Mouse (Mus musculus) forebrain, embryonic 11.5 days (tissue): ENCODE measurements around the gene Mrps5. TPM values are rescaled to one million over a fixed set of nuclear protein-coding genes. Genes with fewer than 3 reads are reported as not detected.

Source experiments
- ATAC-seq: fragments of 200-750 bp; cut with Nextera tagmentation; replicated peaks from 2 replicates; pipeline ENCODE4 v1.8.0; 2017; ENCODE audit warnings: moderate TSS enrichment; ENCODE audit not compliant: low FRiP score
- DNase-seq: peaks from one replicate; pipeline ENCODE4 v3.0.0-alpha.2; 2017; ENCODE audit warnings: low spot score
- H3K27ac ChIP-seq: fragments of 300-500 bp; sonication (generic); 2 replicates; pipeline ENCODE4 v1.5.1; 2014; ENCODE audit warnings: low read depth, low read length
- H3K27me3 ChIP-seq: fragments of 300-500 bp; sonication (generic); 2 replicates; pipeline ENCODE4 v1.6.1; 2014; ENCODE audit warnings: mild to moderate bottlenecking, low read length, mixed read lengths; ENCODE audit not compliant: control insufficient read depth, insufficient read depth
- H3K36me3 ChIP-seq: fragments of 300-500 bp; sonication (generic); 2 replicates; pipeline ENCODE4 v1.6.1; 2014; ENCODE audit warnings: mild to moderate bottlenecking, low read length, moderate library complexity, mixed read lengths; ENCODE audit not compliant: control insufficient read depth, insufficient read depth
- H3K4me1 ChIP-seq: fragments of 300-500 bp; sonication (generic); replicated peaks from 2 replicates; pipeline ENCODE4 v1.6.1; 2014; ENCODE audit warnings: low read length, mixed read lengths; ENCODE audit not compliant: control insufficient read depth, insufficient read depth
- H3K4me2 ChIP-seq: fragments of 300-500 bp; sonication (generic); 2 replicates; pipeline ENCODE4 v1.6.1; 2014; ENCODE audit warnings: low read depth, mild to moderate bottlenecking, low read length, moderate library complexity, mixed read lengths; ENCODE audit not compliant: severe bottlenecking
- H3K4me3 ChIP-seq: fragments of 300-500 bp; sonication (generic); 2 replicates; pipeline ENCODE4 v1.5.1; 2014; ENCODE audit warnings: low read depth, low read length
- H3K9ac ChIP-seq: fragments of 300-500 bp; sonication (generic); 2 replicates; pipeline ENCODE4 v1.6.1; 2014; ENCODE audit warnings: low read length
- H3K9me3 ChIP-seq: fragments of 300-500 bp; sonication (generic); 2 replicates; pipeline ENCODE4 v1.6.1; 2016; ENCODE audit warnings: low read length, mixed read lengths; ENCODE audit not compliant: control insufficient read depth
- WGBS: fragments of 180-500 bp; shearing (Covaris S2); extraction: QIAGEN DNeasy Blood & Tissue Kit; methylation state at CpG from one replicate; pipeline ENCODE4 v1.1.7; 2014; 5-methylcytosine and 5-hydroxymethylcytosine counted together
- polyA plus RNA-seq: library from polyadenylated mRNA; unstranded; fragments of >200 nt; fragmentation: Nextera tagmentation; extraction: Ambion mirVana; gene quantifications from 2 replicates; pipeline ENCODE4 v1.2.1, GENCODE M21; 2014

Gene Mrps5
- polyA plus RNA-seq, 1 experiment from 2014 or later, result 167 TPM

DNA sequence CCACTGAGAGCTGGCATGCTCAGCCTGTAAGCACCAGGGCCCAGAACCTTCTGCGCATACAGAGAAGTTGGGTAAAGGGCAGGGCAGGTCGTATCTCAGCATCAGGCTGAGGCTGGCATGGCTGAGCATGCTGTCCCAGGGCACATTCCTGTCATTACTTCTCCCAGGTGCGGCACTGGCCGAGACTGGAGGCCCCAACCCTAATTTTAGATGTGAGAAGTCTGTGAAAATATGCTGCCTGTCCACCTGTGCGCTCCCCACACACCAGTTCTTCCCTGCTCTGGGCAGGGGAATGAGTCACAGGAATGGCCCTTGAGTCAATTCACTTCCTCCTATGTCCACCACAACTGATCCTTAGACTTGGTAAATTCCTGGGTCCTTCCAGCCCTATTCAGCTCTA lies 38.6 kb downstream of the Mrps5 start:
- H3K4me3 ChIP-seq, result no peak overlapping the region
- H3K4me1 ChIP-seq, result no peaks in the 10 kb centered on the region
- H3K9ac ChIP-seq, result no peak overlapping the region
- DNase-seq (no peak), ATAC-seq (no peak)
- 84% methylated on average over 5 of the region's 5 CpGs for WGBS
- H3K36me3 ChIP-seq, result no peaks in the 10 kb centered on the region
- H3K27ac ChIP-seq, result no peak overlapping the region
- no peaks in the 10 kb centered on the region for H3K27me3 ChIP-seq
- no peaks in the 10 kb centered on the region for H3K9me3 ChIP-seq
- H3K4me2 ChIP-seq, result no peak overlapping the region

- Histone ChIP-seq H3K9ac (no peak overlapping the region), H3K27me3 (no peaks in the 10 kb centered on the region), H3K4me3 (no peak overlapping the region), H3K9me3 (no peaks in the 10 kb centered on the region), H3K27ac (no peak overlapping the region), H3K4me2 (no peak overlapping the region), H3K36me3 (no peaks in the 10 kb centered on the region), H3K4me1 (no peaks in the 10 kb centered on the region)
- WGBS, result 51% methylated on average over 6 of the region's 6 CpGs
- DNase-seq (no peak), ATAC-seq (no peak)
These were observed 40.3 kb downstream of the Mrps5 start for GRCm38 (mm10) chr2:127627354-127627753.

GRCm38 (mm10) chr2:127627990-127628570 lies 41.1 kb downstream of the Mrps5 start:
- Histone ChIP-seq H3K4me2 (no peak overlapping the region), H3K27ac (no peak overlapping the region), H3K4me3 (no peak overlapping the region), H3K9ac (no peak overlapping the region), H3K27me3 (no peaks in the 10 kb centered on the region), H3K4me1 (no peaks in the 10 kb centered on the region), H3K36me3 (no peaks in the 10 kb centered on the region), H3K9me3 (no peaks in the 10 kb centered on the region)
- DNase-seq (no peak), ATAC-seq (no peak)
- 81% methylated on average over 6 of the region's 6 CpGs for WGBS

GRCm38 (mm10) chr2:127632601-127633000 lies 45.6 kb downstream of the Mrps5 start:
- no peaks in the 10 kb centered on the region for H3K4me1 ChIP-seq
- H3K36me3 ChIP-seq, result no peaks in the 10 kb centered on the region
- no peak overlapping the region for H3K27ac ChIP-seq
- no peaks in the 10 kb centered on the region for H3K27me3 ChIP-seq
- H3K9ac ChIP-seq, result no peak overlapping the region
- WGBS, result 60% methylated on average over 2 of the region's 2 CpGs
- DNase-seq, result no peak
- H3K4me2 ChIP-seq, result no peak overlapping the region
- no peak overlapping the region for H3K4me3 ChIP-seq
- ATAC-seq, result no peak
- H3K9me3 ChIP-seq, result no peaks in the 10 kb centered on the region

DNA sequence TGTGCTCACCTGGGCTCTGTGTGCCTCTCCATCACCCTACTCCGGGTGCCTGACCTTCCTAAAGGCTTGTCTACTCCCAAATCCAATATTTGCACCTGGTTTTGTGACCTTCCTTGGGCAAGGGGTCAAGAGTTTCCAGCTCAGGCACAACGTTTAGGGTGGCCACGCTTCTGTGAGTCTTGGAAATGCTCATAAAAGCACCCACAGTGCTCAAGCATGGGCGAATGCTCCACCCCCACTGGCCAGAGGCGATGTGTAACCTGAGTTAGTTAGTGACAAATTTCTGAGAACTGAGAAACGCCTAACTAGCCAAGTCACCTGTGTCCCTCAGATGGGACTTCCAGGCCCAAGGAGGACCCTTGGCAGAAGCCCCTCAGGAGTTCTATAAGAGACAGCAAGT lies 48.6 kb downstream of the Mrps5 start:
- no peak overlapping the region for H3K27ac ChIP-seq
- no peaks in the 10 kb centered on the region for H3K27me3 ChIP-seq
- no peaks in the 10 kb centered on the region for H3K36me3 ChIP-seq
- 74% methylated on average over 6 of the region's 6 CpGs for WGBS
- no peak overlapping the region for H3K4me3 ChIP-seq
- DNase-seq, result no peak
- no peaks in the 10 kb centered on the region for H3K4me1 ChIP-seq
- no peak overlapping the region for H3K9ac ChIP-seq
- ATAC-seq, result no peak
- no peaks in the 10 kb centered on the region for H3K9me3 ChIP-seq
- no peak overlapping the region for H3K4me2 ChIP-seq

DNA sequence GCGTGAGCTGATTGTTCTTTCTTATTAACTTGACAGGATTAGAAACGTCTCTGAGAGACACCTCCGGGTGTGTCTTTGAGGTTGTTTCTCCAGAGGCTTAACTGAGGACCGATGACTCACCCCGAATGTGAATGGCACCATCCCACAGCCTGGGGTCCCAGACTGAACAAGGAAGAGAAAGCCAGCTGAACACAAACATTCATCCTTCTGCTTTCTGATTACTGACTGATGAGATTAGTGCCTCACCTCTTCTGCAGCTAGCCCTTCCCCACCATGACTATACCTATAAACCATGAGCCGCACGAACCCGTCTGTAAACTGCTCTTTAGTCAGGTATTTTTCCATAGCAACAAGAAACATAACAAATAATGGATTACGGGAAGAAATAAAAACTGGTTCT lies 52.0 kb downstream of the Mrps5 start:
- Histone ChIP-seq H3K4me3 (no peak overlapping the region), H3K4me2 (no peak overlapping the region), H3K27ac (no peak overlapping the region), H3K27me3 (no peaks in the 10 kb centered on the region), H3K36me3 (no peaks in the 10 kb centered on the region), H3K9me3 (no peaks in the 10 kb centered on the region), H3K4me1 (no peaks in the 10 kb centered on the region), H3K9ac (no peak overlapping the region)
- 60% methylated on average over 9 of the region's 9 CpGs for WGBS
- no peak for ATAC-seq
- DNase-seq, result no peak

GRCm38 (mm10) chr2:127643728-127644704 lies 57.0 kb downstream of the Mrps5 start:
- H3K27me3 ChIP-seq, result no peaks in the 10 kb centered on the region
- H3K36me3 ChIP-seq, result no peaks in the 10 kb centered on the region
- H3K4me3 ChIP-seq, result no peak overlapping the region
- no peak for ATAC-seq
- H3K4me2 ChIP-seq, result no peak overlapping the region
- no peak overlapping the region for H3K27ac ChIP-seq
- no peaks in the 10 kb centered on the region for H3K4me1 ChIP-seq
- no peak overlapping the region for H3K9ac ChIP-seq
- H3K9me3 ChIP-seq, result no peaks in the 10 kb centered on the region
- no peak for DNase-seq
- 75% methylated on average over 19 of the region's 19 CpGs for WGBS

DNA sequence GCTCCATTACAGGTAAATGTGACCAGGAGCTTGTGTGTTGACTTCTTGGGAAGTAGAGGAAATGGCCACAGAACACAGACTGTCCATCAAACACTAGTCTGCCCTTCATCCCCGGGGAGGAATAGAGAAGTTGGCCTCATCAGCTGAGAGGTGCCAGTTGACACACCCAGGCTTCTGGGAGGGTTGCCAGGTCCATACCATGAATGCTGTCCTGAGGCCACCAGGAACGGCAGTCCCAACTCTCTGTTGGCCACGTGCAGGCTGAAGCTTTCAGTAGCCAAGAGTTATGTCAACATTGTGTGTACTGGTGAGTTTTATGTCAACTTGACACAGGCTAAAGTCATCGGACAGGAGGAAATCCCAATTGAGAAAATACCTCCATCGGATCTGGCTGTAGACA lies 59.9 kb downstream of the Mrps5 start:
- DNase-seq (no peak), ATAC-seq (no peak)
- no peaks in the 10 kb centered on the region for H3K9me3 ChIP-seq
- H3K27ac ChIP-seq, result no peak overlapping the region
- H3K36me3 ChIP-seq, result no peaks in the 10 kb centered on the region
- no peak overlapping the region for H3K4me3 ChIP-seq
- H3K9ac ChIP-seq, result no peak overlapping the region
- H3K4me1 ChIP-seq, result no peaks in the 10 kb centered on the region
- H3K4me2 ChIP-seq, result no peak overlapping the region
- WGBS, result 75% methylated on average over 5 of the region's 5 CpGs
- H3K27me3 ChIP-seq, result no peaks in the 10 kb centered on the region
